Mouse (Mus musculus): ENCODE measurements at regions not wholly inside any gene's neighbourhood (a gene's known extent, or its start where the extent isn't known, plus 50 kb on each side); places are given as distances from the start of the nearest gene placed in this dataset.

GRCm38 (mm10) chr17:47983286-47983685 lies 54.8 kb downstream of the 1700122O11Rik start:
- TF ChIP-seq MAX (IDR thresholded peaks at IDR 0.05; ENCODE audit: low read length), result no peak
- TF ChIP-seq GATA1 (IDR thresholded peaks at IDR 0.05; ENCODE audit: low read depth, low read length), result no peak
- TF ChIP-seq ZNF384 (IDR thresholded peaks at IDR 0.05; ENCODE audit: low read depth, low read length), result no peak
- no peak for TF ChIP-seq CTCF (IDR thresholded peaks at IDR 0.05 in 2 of 3, conservative IDR thresholded peaks at IDR 0.05 in 1 of 3; ENCODE audit: control insufficient read depth in 1 of 3, insufficient read depth in 1 of 3, low read depth in 2 of 3, low read length in 3 of 3, poor library complexity in 1 of 3, severe bottlenecking in 1 of 3)
- no peak for TF ChIP-seq EP300 (IDR thresholded peaks at IDR 0.05; ENCODE audit: low read depth in 1 of 2, low read length in 2 of 2)
- TF ChIP-seq POLR2A (IDR thresholded peaks at IDR 0.05; ENCODE audit: control insufficient read depth in 1 of 2, insufficient read depth in 1 of 2, low read depth in 1 of 2, low read length in 2 of 2, poor library complexity in 1 of 2), result no peak
- no peak for TF ChIP-seq UBTF (IDR thresholded peaks at IDR 0.05; ENCODE audit: borderline replicate concordance, insufficient read depth, low read depth, low read length)
- no peak for TF ChIP-seq MYC (IDR thresholded peaks at IDR 0.05; ENCODE audit: low read depth, low read length)
- no peak for TF ChIP-seq CHD1 (IDR thresholded peaks at IDR 0.05; ENCODE audit: low read depth, low read length)
- TF ChIP-seq KAT2A (conservative IDR thresholded peaks at IDR 0.05; ENCODE audit: low read depth, low read length), result no peak
- no peak for TF ChIP-seq ELF1 (IDR thresholded peaks at IDR 0.05; ENCODE audit: low read depth, low read length)
- TF ChIP-seq MXI1 (IDR thresholded peaks at IDR 0.05; ENCODE audit: low read depth, low read length), result no peak
- no peak for TF ChIP-seq MEF2A (IDR thresholded peaks at IDR 0.05; ENCODE audit: extremely low read depth, insufficient replicate concordance, low read depth, low read length, poor library complexity, severe bottlenecking)
